Mouse (Mus musculus) kidney, postnatal 0 days (tissue): ENCODE measurements around the gene Pold4. TPM values are rescaled to one million over a fixed set of nuclear protein-coding genes. Genes with fewer than 3 reads are reported as not detected.

Source experiments
- ATAC-seq: fragments of 200-750 bp; cut with Nextera tagmentation; replicated peaks from 2 replicates; pipeline ENCODE4 v1.8.0; 2017; ENCODE audit warnings: low read depth, moderate number of reproducible peaks, moderate TSS enrichment, moderate library complexity; ENCODE audit not compliant: low FRiP score
- DNase-seq: peaks from one replicate; pipeline ENCODE4 v3.0.0-alpha.2; 2016; ENCODE audit warnings: low spot score
- H3K27ac ChIP-seq: fragments of 300-500 bp; sonication (generic); 2 replicates; pipeline ENCODE4 v1.5.1; 2014; ENCODE audit warnings: mild to moderate bottlenecking
- H3K27me3 ChIP-seq: fragments of 300-500 bp; sonication (generic); 2 replicates; pipeline ENCODE4 v1.6.1; 2014; ENCODE audit warnings: low read length, mixed read lengths; ENCODE audit not compliant: insufficient read depth
- H3K36me3 ChIP-seq: fragments of 300-500 bp; sonication (generic); 2 replicates; pipeline ENCODE4 v1.6.1; 2014; ENCODE audit warnings: low read length, mixed read lengths; ENCODE audit not compliant: insufficient read depth
- H3K4me1 ChIP-seq: fragments of 300-500 bp; sonication (generic); replicated peaks from 2 replicates; pipeline ENCODE4 v1.6.1; 2014; ENCODE audit warnings: antibody characterized with exemption, low read length, mixed read lengths; ENCODE audit not compliant: insufficient read depth
- H3K4me2 ChIP-seq: fragments of 300-500 bp; sonication (generic); 2 replicates; pipeline ENCODE4 v1.6.1; 2014; ENCODE audit warnings: mild to moderate bottlenecking, low read length, moderate library complexity, mixed read lengths
- H3K4me3 ChIP-seq: fragments of 300-500 bp; sonication (generic); replicated peaks from 2 replicates; pipeline ENCODE4 v1.5.1; 2014; ENCODE audit warnings: low read depth, low read length
- H3K9ac ChIP-seq: fragments of 300-500 bp; sonication (generic); 2 replicates; pipeline ENCODE4 v1.6.1; 2014; ENCODE audit warnings: low read depth, low read length
- H3K9me3 ChIP-seq: fragments of 300-500 bp; sonication (generic); replicated peaks from 2 replicates; pipeline ENCODE4 v1.6.1; 2016; ENCODE audit warnings: low read length, inconsistent platforms, mixed read lengths
- CTCF ChIP-seq: IDR thresholded peaks from 2 replicates; pipeline ENCODE4 v1.5.1; 2016; ENCODE audit warnings: antibody characterized with exemption, low read depth, mild to moderate bottlenecking, moderate library complexity
- WGBS: fragments of 180-500 bp; shearing (Covaris S2); extraction: QIAGEN DNeasy Blood & Tissue Kit; methylation state at CpG from one replicate; pipeline ENCODE4 v1.1.7; 2014; 5-methylcytosine and 5-hydroxymethylcytosine counted together
- polyA plus RNA-seq: library from polyadenylated mRNA; unstranded; fragments of >200 nt; fragmentation: Nextera tagmentation; extraction: Ambion mirVana; gene quantifications from 2 replicates; pipeline ENCODE4 v1.2.1, GENCODE M21; 2015

Gene Pold4
- polyA plus RNA-seq, 1 experiment from 2014 or later = 43.6 TPM

GRCm38 (mm10) chr19:4213524-4213974, 18.1 kb upstream of the Pold4 start:
- no peak for TF ChIP-seq CTCF
- H3K4me2 ChIP-seq = peak overlapping the region; percentile 95
- DNase-seq = peak; percentile 75
- H3K27me3 ChIP-seq = no peaks in the 10 kb centered on the region
- no peaks in the 10 kb centered on the region for H3K36me3 ChIP-seq
- H3K4me3 ChIP-seq = peak overlapping the region; percentile 91
- no peaks in the 10 kb centered on the region for H3K9me3 ChIP-seq
- ATAC-seq = peak; percentile 57
- H3K27ac ChIP-seq = peak overlapping the region; percentile 97
- peak overlapping the region; percentile 98 for H3K9ac ChIP-seq
- WGBS = 12% methylated on average over 9 of the region's 9 CpGs
- peaks cover 31% of the 10 kb centered on the region for H3K4me1 ChIP-seq

GRCm38 (mm10) chr19:4214071-4214770, 17.5 kb upstream of the Pold4 start, which contains the start of the genes Clcf1 and AC109138.7:
Gene Clcf1, plus strand, starts transcription at chr19:4214238.
Gene AC109138.7, plus strand, starts transcription at chr19:4214357.
- Histone ChIP-seq H3K9me3 (no peaks in the 10 kb centered on the region), H3K4me3 (peak within 1 kb of the TSS; percentile 91), H3K36me3 (no peaks in the 10 kb centered on the region), H3K27me3 (no peaks in the 10 kb centered on the region), H3K27ac (peak within 1 kb of the TSS; percentile 97), H3K9ac (peak within 1 kb of the TSS; percentile 98), H3K4me2 (peak within 1 kb of the TSS; percentile 95), H3K4me1 (peaks cover 31% of the 10 kb centered on the region)
- TF ChIP-seq CTCF = no peak
- DNase-seq (peak; percentile 58), ATAC-seq (peak; percentile 58)
- WGBS = under 1% methylated on average over 48 of the region's 49 CpGs

- H3K4me2 ChIP-seq = peak overlapping the region; percentile 95
- no peaks in the 10 kb centered on the region for H3K36me3 ChIP-seq
- ATAC-seq = peak; percentile 25; the same call in 1 of the 2 replicates
- no peak for TF ChIP-seq CTCF
- no peaks in the 10 kb centered on the region for H3K27me3 ChIP-seq
- H3K4me1 ChIP-seq = peaks cover 32% of the 10 kb centered on the region
- peak overlapping the region; percentile 98 for H3K9ac ChIP-seq
- WGBS = under 1% methylated on average over 60 of the region's 81 CpGs
- peak; percentile 60 for DNase-seq
- H3K9me3 ChIP-seq = no peaks in the 10 kb centered on the region
- H3K27ac ChIP-seq = peak overlapping the region; percentile 97
- H3K4me3 ChIP-seq = peak overlapping the region; percentile 91
Measured at GRCm38 (mm10) chr19:4214771-4215450, 16.8 kb upstream of the Pold4 start.

GRCm38 (mm10) chr19:4215451-4215840, 16.3 kb upstream of the Pold4 start:
- no peak for TF ChIP-seq CTCF
- ATAC-seq (no peak), DNase-seq (peak; percentile 28)
- H3K9ac ChIP-seq = peak overlapping the region; percentile 98
- H3K4me3 ChIP-seq = peak overlapping the region; percentile 91
- under 1% methylated on average over 19 of the region's 21 CpGs for WGBS
- no peaks in the 10 kb centered on the region for H3K9me3 ChIP-seq
- no peaks in the 10 kb centered on the region for H3K27me3 ChIP-seq
- H3K27ac ChIP-seq = peak overlapping the region; percentile 97
- peak overlapping the region; percentile 95 for H3K4me2 ChIP-seq
- no peaks in the 10 kb centered on the region for H3K36me3 ChIP-seq
- peaks cover 37% of the 10 kb centered on the region for H3K4me1 ChIP-seq

- Histone ChIP-seq H3K27me3 (no peaks in the 10 kb centered on the region), H3K36me3 (no peaks in the 10 kb centered on the region), H3K4me2 (peak overlapping the region; percentile 95), H3K27ac (peak overlapping the region; percentile 97), H3K9ac (no peak overlapping the region), H3K4me3 (no peak overlapping the region), H3K9me3 (no peaks in the 10 kb centered on the region), H3K4me1 (peaks cover 44% of the 10 kb centered on the region)
- DNase-seq (peak; percentile 91), ATAC-seq (no peak)
- 16% methylated on average over 14 of the region's 14 CpGs for WGBS
- TF ChIP-seq CTCF = peak; percentile 71
Measured at GRCm38 (mm10) chr19:4216041-4216685, 15.5 kb upstream of the Pold4 start.

GRCm38 (mm10) chr19:4217140-4217539, 14.6 kb upstream of the Pold4 start:
- Histone ChIP-seq H3K36me3 (no peaks in the 10 kb centered on the region), H3K27me3 (no peaks in the 10 kb centered on the region), H3K27ac (no peak overlapping the region), H3K4me2 (peak overlapping the region; percentile 95; the same call in 1 of the 2 replicates), H3K9me3 (no peaks in the 10 kb centered on the region), H3K9ac (no peak overlapping the region), H3K4me3 (no peak overlapping the region), H3K4me1 (peaks cover 48% of the 10 kb centered on the region)
- no peak for ATAC-seq
- TF ChIP-seq CTCF = no peak
- no peak for DNase-seq
- 19% methylated on average over 5 of the region's 5 CpGs for WGBS
